Mouse (Mus musculus): ENCODE data around the gene Sptb.

DNA sequence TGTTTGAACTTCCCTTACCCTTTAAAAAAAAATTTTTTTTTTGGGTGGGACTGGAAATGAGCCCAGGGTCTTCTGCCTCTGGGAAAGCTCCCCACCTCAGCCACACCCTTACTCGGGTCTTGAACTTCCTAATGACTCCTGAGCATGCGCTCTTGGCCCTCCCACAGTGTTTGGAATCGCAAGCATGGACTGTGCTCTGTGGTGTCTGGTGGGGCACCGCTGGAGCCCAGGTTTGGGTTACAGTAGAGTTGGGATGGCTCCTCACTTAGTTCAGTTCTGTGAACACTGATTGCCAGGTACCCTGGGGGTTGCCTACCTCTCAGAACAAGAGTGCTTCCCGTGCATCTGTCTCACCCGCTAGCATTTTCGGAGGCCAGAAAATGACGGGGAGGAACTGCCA is 168.9 kb downstream of the Sptb start:
- TF ChIP-seq CTCF (IDR thresholded peaks at IDR 0.05; ENCODE audit: low read depth) (no peak), EP300 (IDR thresholded peaks at IDR 0.05; ENCODE audit: low read depth) (no peak)

Data from heart, postnatal 0 days (tissue).